Mouse (Mus musculus) forebrain, embryonic 16.5 days (tissue): Measurements from ENCODE around the gene Tdrkh. TPM values are rescaled to one million over a fixed set of nuclear protein-coding genes. Genes with fewer than 3 reads are reported as not detected.

Experiments used
- ATAC-seq: fragments of 200-750 bp; cut with Nextera tagmentation; 2 replicates; pipeline ENCODE4 v1.8.0; 2017; ENCODE audit warnings: mild to moderate bottlenecking, moderate library complexity
- H3K27ac ChIP-seq: fragments of 300-500 bp; sonication (generic); 2 replicates; pipeline ENCODE4 v1.5.1; 2014; ENCODE audit warnings: low read length, control low read depth
- H3K27me3 ChIP-seq: fragments of 300-500 bp; sonication (generic); replicated peaks from 2 replicates; pipeline ENCODE4 v1.6.1; 2014; ENCODE audit warnings: low read length; ENCODE audit not compliant: control insufficient read depth, insufficient read depth
- H3K36me3 ChIP-seq: fragments of 300-500 bp; sonication (generic); 2 replicates; pipeline ENCODE4 v1.6.1; 2014; ENCODE audit not compliant: control insufficient read depth, insufficient read depth
- H3K4me1 ChIP-seq: fragments of 300-500 bp; sonication (generic); replicated peaks from 2 replicates; pipeline ENCODE4 v1.6.1; 2014; ENCODE audit warnings: low read length; ENCODE audit not compliant: control insufficient read depth, insufficient read depth
- H3K4me2 ChIP-seq: fragments of 300-500 bp; sonication (generic); 2 replicates; pipeline ENCODE4 v1.6.1; 2014; ENCODE audit warnings: mild to moderate bottlenecking, low read length, control low read depth
- H3K4me3 ChIP-seq: fragments of 300-500 bp; sonication (generic); replicated peaks from 2 replicates; pipeline ENCODE4 v1.5.1; 2014; ENCODE audit warnings: mild to moderate bottlenecking, low read length, control low read depth
- H3K9ac ChIP-seq: fragments of 300-500 bp; sonication (generic); replicated peaks from 2 replicates; pipeline ENCODE4 v1.6.1; 2014; ENCODE audit warnings: low read depth, low read length, control low read depth
- H3K9me3 ChIP-seq: fragments of 300-500 bp; sonication (generic); 2 replicates; pipeline ENCODE4 v1.6.1; 2016; ENCODE audit warnings: low read length; ENCODE audit not compliant: control insufficient read depth
- WGBS: fragments of 180-500 bp; shearing (Covaris S2); extraction: QIAGEN DNeasy Blood & Tissue Kit; methylation state at CpG from one replicate; pipeline ENCODE4 v1.1.7; 2014; 5-methylcytosine and 5-hydroxymethylcytosine counted together
- polyA plus RNA-seq: library from polyadenylated mRNA; unstranded; fragments of >200 nt; fragmentation: Nextera tagmentation; extraction: Ambion mirVana; gene quantifications from 2 replicates; pipeline ENCODE4 v1.2.1, GENCODE M21; 2015

The Tdrkh gene
- polyA plus RNA-seq, 1 experiment from 2014 or later: 67.0 TPM

- Histone ChIP-seq H3K4me1 (peaks cover 16% of the 10 kb centered on the region), H3K36me3 (no peaks in the 10 kb centered on the region), H3K4me3 (peak within 1 kb of the TSS; percentile 44), H3K9ac (peak within 1 kb of the TSS; percentile 67), H3K27me3 (no peaks in the 10 kb centered on the region), H3K27ac (no peak within 1 kb of the TSS), H3K4me2 (peak within 1 kb of the TSS; percentile 78), H3K9me3 (no peaks in the 10 kb centered on the region)
- 75% methylated on average over 6 of the region's 6 CpGs for WGBS
- no peak for ATAC-seq
Measured at GRCm38 (mm10) chr3:94398217-94398616, 14.9 kb upstream of the Tdrkh start, which contains the start of gene Lingo4. TSS of gene Lingo4 (plus strand) at chr3:94398517.

GRCm38 (mm10) chr3:94398943-94399481 is 14.1 kb upstream of the Tdrkh start:
- peak; percentile 90 for ATAC-seq
- peaks cover 16% of the 10 kb centered on the region for H3K4me1 ChIP-seq
- 2% methylated on average over 20 of the region's 20 CpGs for WGBS
- peak overlapping the region; percentile 44 for H3K4me3 ChIP-seq
- H3K27ac ChIP-seq: no peak overlapping the region
- no peaks in the 10 kb centered on the region for H3K36me3 ChIP-seq
- peak overlapping the region; percentile 78 for H3K4me2 ChIP-seq
- H3K27me3 ChIP-seq: no peaks in the 10 kb centered on the region
- peak overlapping the region; percentile 67 for H3K9ac ChIP-seq
- H3K9me3 ChIP-seq: no peaks in the 10 kb centered on the region

GRCm38 (mm10) chr3:94399663-94400310 is 13.3 kb upstream of the Tdrkh start:
- Histone ChIP-seq H3K27ac (no peak overlapping the region), H3K4me2 (peak overlapping the region; percentile 78), H3K9me3 (no peaks in the 10 kb centered on the region), H3K9ac (peak overlapping the region; percentile 67; the same call in 1 of the 2 replicates), H3K27me3 (no peaks in the 10 kb centered on the region), H3K4me3 (peak overlapping the region; percentile 44), H3K36me3 (no peaks in the 10 kb centered on the region), H3K4me1 (peaks cover 19% of the 10 kb centered on the region)
- ATAC-seq: 0 out of 2 replicates have a peak, but pooled peaks have one; percentile 1
- WGBS: 12% methylated on average over 5 of the region's 5 CpGs

GRCm38 (mm10) chr3:94402451-94402850 is 10.6 kb upstream of the Tdrkh start:
- Histone ChIP-seq H3K27me3 (no peaks in the 10 kb centered on the region), H3K4me3 (no peak overlapping the region), H3K36me3 (no peaks in the 10 kb centered on the region), H3K27ac (no peak overlapping the region), H3K9me3 (no peaks in the 10 kb centered on the region), H3K9ac (no peak overlapping the region), H3K4me1 (peaks cover 21% of the 10 kb centered on the region), H3K4me2 (no peak overlapping the region)
- no peak for ATAC-seq
- 81% methylated on average over 8 of the region's 8 CpGs for WGBS

GRCm38 (mm10) chr3:94404366-94405054 is 8.6 kb upstream of the Tdrkh start:
- WGBS: 24% methylated on average over 7 of the region's 7 CpGs
- Histone ChIP-seq H3K9me3 (no peaks in the 10 kb centered on the region), H3K27me3 (no peaks in the 10 kb centered on the region), H3K27ac (0 out of 2 replicates have a peak overlapping the region, but pooled peaks have one; percentile 21), H3K36me3 (no peaks in the 10 kb centered on the region), H3K9ac (no peak overlapping the region), H3K4me3 (no peak overlapping the region), H3K4me1 (peaks cover 11% of the 10 kb centered on the region), H3K4me2 (no peak overlapping the region)
- peak; percentile 69 for ATAC-seq

- no peak overlapping the region for H3K4me3 ChIP-seq
- H3K36me3 ChIP-seq: no peaks in the 10 kb centered on the region
- H3K27me3 ChIP-seq: no peaks in the 10 kb centered on the region
- H3K4me1 ChIP-seq: peaks cover 5% of the 10 kb centered on the region; the same call in 1 of the 2 replicates
- no peak overlapping the region for H3K4me2 ChIP-seq
- ATAC-seq: no peak
- H3K9me3 ChIP-seq: no peaks in the 10 kb centered on the region
- H3K9ac ChIP-seq: no peak overlapping the region
- H3K27ac ChIP-seq: no peak overlapping the region
- 73% methylated on average over 4 of the region's 4 CpGs for WGBS
Measured at GRCm38 (mm10) chr3:94405561-94405960, 7.5 kb upstream of the Tdrkh start.

GRCm38 (mm10) chr3:94412530-94412929 is 543 bp upstream of the Tdrkh start:
- Histone ChIP-seq H3K27ac (peak overlapping the region; percentile 90), H3K4me2 (peak overlapping the region; percentile 96), H3K4me3 (peak overlapping the region; percentile 77), H3K4me1 (peaks cover 12% of the 10 kb centered on the region), H3K9me3 (no peaks in the 10 kb centered on the region), H3K36me3 (no peaks in the 10 kb centered on the region), H3K27me3 (no peaks in the 10 kb centered on the region), H3K9ac (peak overlapping the region; percentile 79)
- ATAC-seq: peak; percentile 41
- WGBS: 2% methylated on average over 24 of the region's 25 CpGs

GRCm38 (mm10) chr3:94430980-94431379 is 17.9 kb downstream of the Tdrkh start:
- Histone ChIP-seq H3K27ac (no peak overlapping the region), H3K4me1 (no peaks in the 10 kb centered on the region), H3K27me3 (no peaks in the 10 kb centered on the region), H3K9ac (no peak overlapping the region), H3K4me2 (no peak overlapping the region), H3K4me3 (no peak overlapping the region), H3K36me3 (peaks cover 21% of the 10 kb centered on the region), H3K9me3 (no peaks in the 10 kb centered on the region)
- no peak for ATAC-seq
- WGBS: 89% methylated on average over 2 of the region's 2 CpGs

GRCm38 (mm10) chr3:94434305-94434704 is 21.2 kb downstream of the Tdrkh start:
- no peaks in the 10 kb centered on the region for H3K4me1 ChIP-seq
- no peak overlapping the region for H3K4me3 ChIP-seq
- no peaks in the 10 kb centered on the region for H3K9me3 ChIP-seq
- H3K27me3 ChIP-seq: no peaks in the 10 kb centered on the region
- no peak overlapping the region for H3K9ac ChIP-seq
- no peak for ATAC-seq
- H3K36me3 ChIP-seq: peaks cover 4% of the 10 kb centered on the region; the same call in 1 of the 2 replicates
- WGBS: 93% methylated on average over 2 of the region's 2 CpGs
- H3K27ac ChIP-seq: no peak overlapping the region
- H3K4me2 ChIP-seq: no peak overlapping the region
